Mouse (Mus musculus): Measurements from ENCODE around the gene Hrk.

DNA sequence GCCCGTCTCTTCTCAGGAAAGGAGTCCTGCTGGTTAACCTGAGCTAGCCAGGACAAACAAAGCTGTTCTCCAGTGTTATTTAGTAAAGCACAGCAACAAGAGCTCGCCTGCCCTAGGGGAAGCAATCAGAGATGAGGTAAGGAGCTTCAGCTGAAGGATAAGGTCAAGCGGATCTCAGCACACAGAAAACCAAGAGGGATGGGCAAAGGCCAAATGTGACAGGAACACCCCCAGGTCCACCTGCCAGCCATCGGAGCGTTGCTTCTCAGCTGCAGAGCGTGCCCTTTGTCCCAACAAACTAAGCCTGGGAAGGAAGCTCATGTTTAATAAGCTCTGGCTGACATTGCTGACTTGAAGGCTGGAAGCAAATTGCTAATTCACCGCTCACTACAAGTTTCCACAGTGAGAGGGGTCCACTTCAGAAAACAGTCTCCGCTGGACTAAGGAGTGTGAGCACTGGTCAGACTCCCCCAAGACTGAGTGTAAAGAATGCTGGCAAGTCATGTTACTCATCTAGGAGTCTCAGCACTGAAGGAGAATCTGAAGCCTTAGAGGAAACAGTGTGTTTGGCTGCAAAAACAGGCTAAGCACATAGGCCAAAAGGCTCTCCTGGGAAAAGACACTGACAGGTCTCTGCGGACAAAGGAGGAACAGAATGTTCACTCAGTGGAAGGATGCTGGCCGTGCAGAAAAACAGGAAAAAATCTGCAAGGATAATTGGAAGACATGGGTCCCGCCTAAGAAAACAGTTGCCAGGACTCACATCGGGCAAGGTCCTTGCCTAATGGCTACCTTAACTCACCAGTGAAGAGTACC lies 21.0 kb upstream of the Hrk start:
- no peak for TF ChIP-seq CTCF (conservative IDR thresholded peaks at IDR 0.05; ENCODE audit: insufficient read depth, insufficient read length, low read depth, low read length)
- TF ChIP-seq POLR2A (IDR thresholded peaks at IDR 0.05; ENCODE audit: low read depth, low read length) = no peak
